Mouse (Mus musculus): ENCODE measurements around the gene Slc6a18.

DNA sequence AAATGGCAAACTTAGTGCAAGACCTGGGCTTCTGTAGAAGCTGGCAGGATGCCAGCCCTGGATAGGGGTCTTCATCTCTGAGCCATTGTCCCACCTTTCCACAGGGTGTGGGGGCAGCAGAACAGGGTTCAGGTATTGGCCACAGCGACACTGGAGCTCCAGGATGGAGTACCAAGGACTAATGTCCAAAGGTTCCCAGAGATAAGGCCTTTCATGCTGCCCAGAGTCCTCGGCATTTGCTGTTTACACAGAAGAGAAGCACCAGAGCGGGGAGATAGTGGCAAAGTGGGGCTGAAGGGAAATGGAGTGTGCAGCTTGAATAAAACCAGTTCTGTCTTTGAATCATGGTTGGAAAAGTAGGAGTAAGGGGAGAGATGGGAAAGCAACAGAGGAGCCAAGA is 18.7 kb upstream of the Slc6a18 start:
- TF ChIP-seq GATA1 (IDR thresholded peaks at IDR 0.05; ENCODE audit: borderline replicate concordance, low read length) (no peak), FLI1 (IDR thresholded peaks at IDR 0.05; ENCODE audit: low read length) (no peak)
